In the genomic region with DNA sequence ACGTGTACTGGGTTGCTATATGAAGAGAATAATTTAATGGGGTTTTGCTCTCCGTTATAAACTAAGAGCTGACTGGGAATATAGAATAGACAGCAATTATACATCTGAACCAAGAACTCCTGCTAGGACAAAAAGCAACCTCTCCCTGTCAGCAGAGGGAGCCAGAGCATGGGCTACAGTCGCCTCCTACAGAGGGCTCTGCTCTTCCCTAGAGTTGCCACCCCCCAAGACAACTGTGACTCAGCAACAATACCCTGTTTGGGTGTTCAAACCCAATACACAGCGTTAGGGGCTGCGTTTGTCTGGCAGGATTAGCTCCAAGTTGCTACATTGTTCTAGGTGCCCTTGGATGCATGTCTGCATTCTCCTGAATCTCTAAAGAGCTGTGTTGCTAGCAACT, we compare ENCODE assay signal across 9 mouse cellular contexts. TPM values are rescaled to one million over a fixed set of nuclear protein-coding genes. Genes with fewer than 3 reads are reported as not detected.
DNase-seq lines count a peak whose midpoint lies in the region; ATAC-seq and TF ChIP-seq lines count a peak whose summit lies in the region.
"Had no signal": no experiment of that assay in that cellular context is flagged by ENCODE, and none has a peak within 500 bp of the region (broad histone marks: within the 10 kb centered on the region; RNA-seq: fewer than 3 reads in every experiment).

No protein-coding gene starts in this region.

- 9% methylated on average over 5 of the region's 5 CpGs for WGBS in hindbrain, embryonic 13.5 days
- WGBS in liver, adult 2 months = 23% methylated on average over 5 of the region's 5 CpGs

- no peaks in the 10 kb centered on the region for H3K27me3 ChIP-seq in hindbrain, embryonic 13.5 days
- H3K27me3 ChIP-seq in liver, adult 2 months (ENCODE audit: control insufficient read depth, insufficient read depth, low read length) = no peaks in the 10 kb centered on the region

- no peaks in the 10 kb centered on the region for H3K36me3 ChIP-seq in hindbrain, embryonic 13.5 days
- H3K36me3 ChIP-seq in liver, adult 2 months (ENCODE audit: control insufficient read depth, insufficient read depth, low read length) = no peaks in the 10 kb centered on the region
- H3K36me3 ChIP-seq: liver, embryonic 15.5 days had no signal

- H3K79me2 ChIP-seq in liver, adult 2 months (ENCODE audit: control insufficient read depth, insufficient read depth, low read length) = no peaks in the 10 kb centered on the region

- no peak for TF ChIP-seq POLR2A in liver, adult 2 months (IDR thresholded peaks at IDR 0.05; ENCODE audit: extremely low read depth, insufficient read depth, low read length)

- H3K4me3 ChIP-seq in hindbrain, embryonic 13.5 days = no peak overlapping the region
- H3K4me3 ChIP-seq in liver, adult 2 months (ENCODE audit: insufficient read depth, low read depth, low read length) = no peak overlapping the region
- H3K4me3 ChIP-seq: liver, embryonic 15.5 days had no signal

- peak; percentile 80 for TF ChIP-seq CTCF in liver, adult 2 months (IDR thresholded peaks at IDR 0.05; ENCODE audit: low read depth, low read length)

- no peaks in the 10 kb centered on the region for H3K9me3 ChIP-seq in hindbrain, embryonic 13.5 days
- H3K9me3 ChIP-seq: liver, embryonic 15.5 days had no signal

- intact Hi-C loops in heart, postnatal 25 days (cut with DNase I) = loop anchor here (5.0 to 10.0 kb wide), 4 partner anchors 172 to 629 kb away; partner anchors contain the start of gene 1810037I17Rik

- peak overlapping the region; percentile 100 for H3K27ac ChIP-seq in hindbrain, embryonic 13.5 days
- H3K27ac ChIP-seq in liver, adult 2 months (replicated peaks; ENCODE audit: insufficient read depth, low read depth, low read length) = no peak overlapping the region
- H3K27ac ChIP-seq: liver, embryonic 15.5 days had no signal

- H3K4me1 ChIP-seq in hindbrain, embryonic 13.5 days (replicated peaks) = peaks cover 56% of the 10 kb centered on the region
- peaks cover 9% of the 10 kb centered on the region for H3K4me1 ChIP-seq in liver, adult 2 months (ENCODE audit: control insufficient read depth, insufficient read depth, low read length)

- peak; percentile 64 for DNase-seq in heart, adult 18-20 months
- no peak for DNase-seq in heart, postnatal 25 days (ENCODE audit: low spot score)
- DNase-seq in MN1 (ENCODE audit: low spot score) = peak; percentile 80
- DNase-seq in embryo, embryonic 10 days (ENCODE audit: low spot score) = peak; percentile 85
- peak; percentile 48 for DNase-seq in liver, adult 2 months (ENCODE audit: extremely low read depth, low read depth, low spot score)
- DNase-seq in naive thymus-derived CD4-positive, alpha-beta T cell, adult 2 months (ENCODE audit: low read depth) = peak; percentile 72
- DNase-seq in testis, postnatal 14 days (ENCODE audit: low spot score) = peak; percentile 38

- no peak overlapping the region for H3K9ac ChIP-seq in hindbrain, embryonic 13.5 days
- no peak overlapping the region for H3K9ac ChIP-seq in liver, adult 2 months (ENCODE audit: low read depth, low read length)
- H3K9ac ChIP-seq: liver, embryonic 15.5 days had no signal

- H3K4me2 ChIP-seq in hindbrain, embryonic 13.5 days = no peak overlapping the region

- no peak for ATAC-seq in hindbrain, embryonic 13.5 days (ENCODE audit: low FRiP score)

RNA-seq across cellular contexts. Expression of gene Bcar3, which starts 1.6 kb away (rescaled TPM):
- 1 to 10 TPM; 7.0 to 9.5 TPM for total RNA-seq in heart, adult 18-20 months (2021)
- 1 to 10 TPM; 6.4 to 7.2 TPM for total RNA-seq in heart, postnatal 25 days (2021)
- 6.1 and 7.9 TPM in 2 replicates for polyA plus RNA-seq in hindbrain, embryonic 13.5 days (2015; fragmentation: Nextera tagmentation; extraction: Ambion mirVana)
- total RNA-seq in liver, adult 2 months (2014; rRNA removed) = 44.4 and 69.3 TPM in 2 replicates
- polyA plus RNA-seq in liver, adult 2 months (2012; rRNA removed) = 45.5 and 67.3 TPM in 2 replicates

RNA-seq across cellular contexts. Expression of gene Dnttip2, which starts 21.3 kb away (rescaled TPM):
- total RNA-seq in heart, adult 18-20 months (2021) = 10 to 100 TPM; 25.3 to 30.1 TPM
- 10 to 100 TPM; 23.8 to 26.0 TPM for total RNA-seq in heart, postnatal 25 days (2021)
- 58.2 and 59.6 TPM in 2 replicates for polyA plus RNA-seq in hindbrain, embryonic 13.5 days (2015; fragmentation: Nextera tagmentation; extraction: Ambion mirVana)
- 14.5 and 17.7 TPM in 2 replicates for total RNA-seq in liver, adult 2 months (2014; rRNA removed)
- 3.6 and 4.0 TPM in 2 replicates for polyA plus RNA-seq in liver, adult 2 months (2012; rRNA removed)

RNA-seq across cellular contexts. Expression of gene Gclm, which starts 50.2 kb away (rescaled TPM):
- total RNA-seq in heart, adult 18-20 months (2021) = 10 to 100 TPM; 42.4 to 72.6 TPM
- 10 to 100 TPM; 47.0 to 51.4 TPM for total RNA-seq in heart, postnatal 25 days (2021)
- 46.7 and 56.4 TPM in 2 replicates for polyA plus RNA-seq in hindbrain, embryonic 13.5 days (2015; fragmentation: Nextera tagmentation; extraction: Ambion mirVana)
- total RNA-seq in liver, adult 2 months (2014; rRNA removed) = 57.6 and 116 TPM in 2 replicates
- 236 and 311 TPM in 2 replicates for polyA plus RNA-seq in liver, adult 2 months (2012; rRNA removed)
